Mouse (Mus musculus) testis, adult 2 months (tissue): ENCODE measurements at regions not wholly inside any gene's neighbourhood (a gene's known extent, or its start where the extent isn't known, plus 50 kb on each side); places are given as distances from the start of the nearest gene placed in this dataset.

Experiments used
- CTCF ChIP-seq: fragments of 200-500 bp; IDR thresholded peaks from 2 replicates; pipeline ENCODE4 v1.5.1; 2012; ENCODE audit warnings: low read depth, mild to moderate bottlenecking, inconsistent platforms, low read length, moderate library complexity; ENCODE audit not compliant: control insufficient read depth, insufficient read depth, insufficient replicate concordance
- POLR2A ChIP-seq: fragments of 200-500 bp; IDR thresholded peaks from 2 replicates; pipeline ENCODE4 v1.6.1; 2012; ENCODE audit warnings: low read depth, mild to moderate bottlenecking, inconsistent platforms, low read length, moderate library complexity; ENCODE audit not compliant: control insufficient read depth

DNA sequence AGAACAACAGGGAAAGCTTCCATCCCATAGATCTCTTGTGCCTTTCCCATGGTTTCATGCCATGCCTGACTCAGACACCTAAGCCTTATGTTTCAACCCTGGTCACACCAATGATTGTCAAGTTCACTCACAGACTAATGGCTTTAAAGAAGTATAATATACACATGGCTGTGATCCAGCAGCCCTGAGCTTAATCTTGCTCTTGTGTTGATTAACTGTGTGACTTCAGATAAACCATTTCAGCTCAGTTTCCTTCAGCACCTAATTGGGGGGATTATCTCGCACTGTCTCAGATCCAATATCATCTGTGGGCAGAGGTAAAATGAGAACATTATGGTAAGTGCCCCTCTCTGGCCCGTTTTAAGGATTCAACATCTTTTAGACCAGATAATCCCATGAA is 223.9 kb upstream of the Pard3b start:
- TF ChIP-seq CTCF (no peak), POLR2A (no peak)
